Mouse (Mus musculus) frontal cortex, adult 2 months (tissue): ENCODE measurements around the gene Trpm3. TPM values are rescaled to one million over a fixed set of nuclear protein-coding genes. Genes with fewer than 3 reads are reported as not detected.
"Not testable (repeated sequence)": the region's sequence is repeated elsewhere in the genome, so short reads cannot be mapped to it uniquely, and the experiment has no call there.

Experiments
- DNase-seq, 2 experiments: peaks; one replicate each; pipeline ENCODE4 v3.0.0; 2022; ENCODE audit warnings: low spot score in 1 of 2; ENCODE audit errors: extremely low spot score in 1 of 2
- polyA plus RNA-seq: library from polyadenylated mRNA; depleted of rRNA; stranded (reverse); fragments of >200 nt; gene quantifications from 2 replicates; pipeline ENCODE4 v1.2.3, GENCODE M21; 2012

Trpm3 gene
- polyA plus RNA-seq, 1 experiment: 17.2 TPM

DNA sequence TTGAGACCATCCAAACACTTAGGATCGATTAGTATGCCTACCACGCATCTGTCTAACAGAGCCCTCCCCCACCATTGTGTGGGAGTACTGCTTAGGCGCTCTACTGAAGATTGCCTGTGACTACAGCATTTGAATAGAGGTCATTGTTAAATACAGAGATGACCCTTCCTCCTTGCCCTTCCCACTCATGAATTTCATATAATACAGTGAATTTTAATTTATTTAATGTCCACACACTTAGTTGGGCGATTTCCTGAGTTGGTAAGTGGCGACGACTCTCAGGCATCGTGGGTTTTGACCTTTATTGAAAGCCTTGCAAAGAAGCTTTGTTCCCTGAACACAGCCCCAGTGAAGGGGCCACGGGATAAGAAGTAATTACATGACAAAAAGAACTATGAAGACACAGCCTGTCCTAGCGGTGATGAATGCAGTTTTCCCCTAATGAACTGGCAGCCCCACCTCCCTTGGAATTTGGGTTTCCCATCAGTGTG lies 684.7 kb downstream of the Trpm3 start:
- DNase-seq: no peak

DNA sequence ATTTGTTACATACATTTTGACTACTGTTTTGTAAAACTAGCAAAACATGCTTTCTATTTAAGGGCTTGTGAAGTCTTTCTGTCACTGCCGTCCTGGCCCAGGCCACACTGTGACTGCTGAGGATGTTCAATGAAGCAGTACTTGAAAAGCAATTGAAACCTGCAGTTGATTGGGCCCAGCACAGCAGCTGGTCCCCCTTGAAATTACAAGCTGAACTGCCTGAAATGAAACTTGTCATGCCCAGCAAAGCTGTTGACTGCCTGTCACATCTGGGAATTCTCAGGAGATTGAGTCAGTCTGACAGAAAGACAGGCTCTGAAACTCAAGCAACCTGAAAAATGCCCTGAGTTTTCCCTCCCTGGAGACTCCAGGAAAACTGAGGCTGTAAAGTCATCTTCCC lies 687.0 kb downstream of the Trpm3 start:
- DNase-seq: no peak

DNA sequence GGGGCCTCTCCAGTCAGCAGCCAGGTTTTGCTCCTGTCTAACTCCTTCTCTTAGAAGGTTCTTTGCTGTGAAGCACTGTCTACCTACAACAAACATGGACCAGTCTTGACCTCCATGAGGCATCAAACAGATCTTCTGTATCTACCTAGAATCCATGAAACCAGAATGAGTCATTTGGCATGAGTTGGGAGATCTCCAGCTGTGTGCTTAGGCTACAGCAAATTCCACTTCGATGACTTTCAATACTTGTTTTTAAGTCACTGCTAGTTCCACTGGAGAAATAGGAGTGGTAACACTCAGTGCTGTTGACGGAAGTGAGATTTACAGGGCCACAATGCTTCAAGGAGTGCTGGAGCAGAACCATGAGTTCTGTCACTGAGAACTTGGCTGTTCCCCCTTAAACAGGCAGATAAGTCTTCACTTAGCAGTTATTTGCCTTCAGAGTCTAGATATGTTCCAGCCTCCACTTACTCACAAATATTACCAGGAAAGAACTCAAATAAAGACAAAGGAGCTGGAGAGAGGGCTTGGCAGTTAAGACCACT lies 689.4 kb downstream of the Trpm3 start:
- DNase-seq: no peak

DNA sequence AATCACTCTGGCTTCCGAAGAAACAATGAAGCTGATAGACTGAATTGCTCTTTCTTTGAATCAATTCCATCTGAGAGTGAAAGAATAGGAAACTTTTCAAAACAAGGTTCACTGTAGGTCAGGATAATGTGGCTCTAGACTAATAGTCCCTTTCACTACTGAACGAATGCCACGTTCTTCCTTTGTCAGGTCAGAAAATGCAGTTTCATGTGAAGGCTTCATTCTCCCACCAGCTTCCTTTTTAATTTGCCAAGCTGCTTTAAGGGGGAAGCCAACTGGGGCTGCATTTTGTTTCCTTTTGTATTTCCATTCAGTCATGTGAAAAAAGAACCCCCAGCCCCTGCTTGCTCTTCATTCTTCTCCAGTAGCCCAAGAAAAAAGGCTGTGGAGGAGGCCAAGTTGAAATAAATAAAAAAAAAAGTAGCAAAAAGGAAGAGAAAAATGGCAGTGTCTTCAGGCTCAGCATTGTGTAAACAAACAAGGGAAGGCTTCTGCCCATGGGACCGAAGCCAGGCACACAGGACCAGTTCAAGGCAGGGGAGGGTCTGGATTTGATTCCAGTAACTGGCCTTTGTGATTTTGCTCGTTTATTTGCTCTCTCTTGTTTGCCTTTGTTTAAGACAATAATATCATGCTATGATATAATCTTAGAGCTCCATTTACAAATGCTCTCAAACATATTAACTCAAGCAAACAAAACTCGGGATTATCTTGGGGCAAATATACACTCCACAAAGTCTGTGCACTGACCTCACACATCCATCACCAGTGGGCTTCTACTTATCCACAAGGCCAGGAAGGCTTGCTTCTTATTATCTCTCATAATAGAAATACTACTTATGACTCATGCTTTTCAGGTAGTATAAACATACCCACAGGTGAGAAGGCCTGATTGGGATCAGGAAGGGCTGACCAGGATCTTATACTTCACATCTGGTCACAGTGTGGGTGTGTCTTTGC lies 702.5 kb downstream of the Trpm3 start:
- DNase-seq: no peak

DNA sequence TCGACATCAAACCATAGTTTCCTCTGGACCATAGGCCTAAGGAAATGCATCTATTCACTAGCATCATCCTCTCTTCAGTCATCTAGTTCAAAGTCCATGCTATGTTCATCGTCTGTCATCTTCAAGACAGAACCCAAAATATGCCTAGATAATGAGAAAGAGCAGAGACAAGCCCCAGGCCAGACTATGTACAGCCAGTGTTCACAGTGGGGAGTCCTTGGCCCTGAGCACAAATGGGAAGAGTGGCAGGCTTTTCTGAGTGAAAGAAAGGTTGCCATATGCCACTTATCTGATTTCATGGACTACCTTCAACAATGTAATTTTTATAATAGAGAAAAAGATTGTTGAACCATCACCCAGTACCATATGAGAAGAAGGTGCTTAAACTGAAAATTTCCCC lies 703.9 kb downstream of the Trpm3 start:
- no peak for DNase-seq

DNA sequence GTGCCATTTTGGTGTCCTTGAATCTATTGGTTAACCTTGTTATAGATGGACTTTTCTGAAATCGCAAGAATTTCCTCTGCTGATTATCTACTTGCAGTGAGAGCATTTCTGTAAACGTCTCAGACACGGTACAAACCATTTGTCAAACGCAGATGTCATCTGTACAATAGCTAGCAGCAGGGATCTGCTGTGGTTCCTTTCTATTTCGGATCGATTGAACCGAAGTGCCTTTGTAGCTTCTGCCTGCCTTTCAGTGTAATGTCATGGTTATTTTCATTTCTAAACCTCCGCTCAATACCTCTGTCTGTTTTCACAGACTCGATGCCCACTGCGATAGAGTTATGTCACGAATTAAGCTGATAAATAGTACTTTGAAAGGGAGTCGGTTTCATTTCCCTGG lies 708.9 kb downstream of the Trpm3 start:
- no peak for DNase-seq

DNA sequence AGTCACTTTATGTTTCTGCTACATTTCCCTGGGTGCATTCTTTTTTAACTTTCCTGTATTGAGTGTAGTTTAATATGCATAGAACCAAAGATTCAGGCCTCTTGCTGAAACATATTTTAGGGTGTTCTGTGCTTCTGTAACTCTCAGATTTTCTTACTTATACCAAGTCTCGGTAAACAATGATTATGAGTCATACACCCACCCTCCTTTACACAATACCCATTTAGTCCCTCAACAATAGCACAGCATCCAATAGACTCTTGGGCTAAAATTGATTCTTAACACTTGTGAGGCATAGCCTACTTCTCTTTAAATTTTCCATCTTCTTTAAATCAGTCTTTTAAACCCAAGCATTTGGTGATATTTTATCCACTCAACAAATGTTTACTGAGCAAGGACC lies 709.4 kb downstream of the Trpm3 start:
- no peak for DNase-seq

DNA sequence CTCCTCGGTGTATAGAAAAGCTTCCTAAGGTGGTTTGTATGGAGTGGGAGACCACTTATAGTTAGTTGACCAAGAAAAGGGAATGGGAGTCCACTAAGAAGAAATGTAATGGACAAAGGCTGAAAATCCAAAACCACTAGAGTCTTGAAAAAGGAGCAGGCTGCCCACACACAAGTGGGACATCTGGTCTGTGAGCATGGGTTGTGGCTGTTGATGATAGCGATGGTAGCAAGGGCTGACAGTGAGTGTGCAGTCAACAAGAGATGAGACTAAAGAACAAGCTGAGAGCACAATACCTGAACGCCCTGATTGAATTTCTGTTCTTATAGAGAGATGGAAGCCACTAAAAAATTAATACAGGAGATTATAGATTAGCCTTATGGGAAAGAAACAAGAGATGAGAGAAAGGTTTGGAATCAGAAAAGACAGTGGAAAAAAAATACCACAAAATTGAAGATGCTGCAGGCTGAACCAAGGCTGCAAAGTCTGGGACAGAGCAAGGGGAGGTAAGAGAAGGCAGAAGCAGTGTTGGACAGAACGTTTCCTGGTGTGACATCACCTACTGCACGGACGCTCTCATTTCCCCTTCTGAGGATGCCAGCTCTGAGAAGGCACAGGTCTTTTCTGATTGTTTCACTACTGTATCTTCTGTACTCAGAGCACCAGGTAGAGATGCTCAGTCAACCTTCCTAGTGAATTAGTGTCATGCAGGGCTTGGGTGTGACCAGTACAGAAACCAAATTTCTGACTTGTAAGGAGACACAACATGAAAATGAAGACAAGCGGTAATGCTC lies 710.1 kb downstream of the Trpm3 start:
- no peak for DNase-seq

DNA sequence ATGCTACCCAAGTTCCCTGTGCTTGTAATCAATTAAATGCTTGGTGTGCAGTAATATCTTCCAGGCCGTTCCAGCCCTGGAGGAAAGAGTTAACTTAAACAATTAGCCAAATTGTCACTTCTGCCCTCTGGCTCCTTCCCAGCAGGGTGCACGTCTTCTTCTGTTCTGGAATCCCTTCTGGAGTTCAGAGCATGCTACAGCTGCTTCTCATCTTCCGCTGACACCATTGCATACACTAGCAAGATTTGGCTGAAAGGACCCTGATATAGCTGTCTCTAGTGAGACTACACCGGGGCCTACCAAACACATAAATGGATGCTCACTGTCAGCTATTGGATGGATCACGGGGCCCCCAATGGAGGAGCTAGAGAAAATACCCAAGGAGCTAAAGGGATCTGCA lies 712.6 kb downstream of the Trpm3 start:
- DNase-seq: not testable (repeated sequence)

DNA sequence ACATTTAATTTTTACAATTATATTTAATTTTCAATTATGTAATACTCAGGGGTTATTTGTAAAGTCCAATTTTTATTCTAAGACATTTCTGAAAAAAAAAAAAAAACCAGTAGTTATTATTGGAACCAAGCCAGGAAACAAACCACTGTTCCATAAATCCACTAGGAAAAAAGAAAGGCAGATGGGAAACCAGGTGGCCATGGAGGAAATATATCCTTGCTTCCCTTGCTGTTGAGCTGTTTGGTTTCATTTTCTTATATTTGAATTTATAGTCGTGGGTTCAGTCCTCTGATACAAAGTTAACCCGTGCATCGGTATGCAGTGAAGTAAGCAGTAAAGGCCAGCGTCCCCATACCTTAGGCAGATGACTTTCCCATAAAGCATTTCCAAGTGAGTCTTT lies 720.8 kb downstream of the Trpm3 start:
- no peak for DNase-seq

DNA sequence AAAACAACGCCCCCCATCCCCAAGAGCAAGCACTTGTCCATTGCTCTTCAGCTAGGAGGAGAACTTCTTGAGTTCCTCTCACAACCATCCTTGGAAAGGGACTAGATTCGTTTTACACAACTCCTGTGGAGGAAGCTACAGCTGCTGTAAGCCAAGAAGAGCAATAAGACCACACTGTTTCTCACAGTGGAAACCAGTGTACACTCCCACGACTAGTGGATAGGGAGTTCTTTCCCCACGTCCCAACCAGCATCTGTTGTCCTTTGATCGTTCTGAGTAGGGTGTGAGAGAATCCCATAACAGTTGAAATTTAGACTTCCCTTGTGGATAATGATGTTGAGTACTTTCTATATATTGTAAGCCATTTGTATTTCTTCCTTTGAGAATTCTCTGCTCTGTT lies 728.6 kb downstream of the Trpm3 start:
- DNase-seq: peak; percentile 15 to 36

DNA sequence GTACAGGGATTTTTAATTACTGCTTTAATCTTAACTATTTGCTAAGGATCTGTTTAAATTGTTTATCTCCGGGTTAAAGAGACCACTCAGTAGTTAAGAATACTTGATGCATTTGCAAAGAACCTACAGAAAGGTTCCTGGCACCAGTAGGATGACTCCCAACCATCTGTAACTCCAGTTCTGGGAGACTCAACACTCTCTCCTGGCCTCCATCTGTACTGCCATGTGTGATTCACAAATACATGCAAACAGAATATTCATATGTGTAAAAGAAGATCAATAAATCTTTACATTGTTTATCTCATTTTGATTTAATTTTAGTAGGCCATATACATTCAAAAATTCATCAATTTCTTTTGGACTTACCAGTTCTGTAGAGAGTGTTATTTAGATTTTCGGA lies 731.0 kb downstream of the Trpm3 start:
- no peak for DNase-seq

DNA sequence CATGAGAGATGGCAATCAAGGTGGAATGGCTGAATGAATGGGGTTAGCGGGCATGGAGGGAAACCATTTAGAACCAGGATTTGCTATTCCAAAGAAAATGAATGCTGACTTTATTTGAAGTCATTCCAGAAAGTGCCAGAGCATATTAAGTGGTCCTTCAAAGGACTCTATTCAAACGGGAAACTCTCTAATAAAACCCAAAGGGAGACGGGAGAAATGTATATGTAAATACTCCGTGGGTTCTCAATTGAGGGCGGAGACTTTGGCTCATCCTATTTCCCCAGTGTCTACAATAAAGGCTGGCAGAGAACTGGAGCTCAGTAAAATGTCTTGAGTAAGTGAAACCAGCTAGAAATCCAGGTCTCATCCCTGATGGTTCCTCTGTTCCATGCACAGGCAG lies 733.6 kb downstream of the Trpm3 start:
- DNase-seq: no peak

DNA sequence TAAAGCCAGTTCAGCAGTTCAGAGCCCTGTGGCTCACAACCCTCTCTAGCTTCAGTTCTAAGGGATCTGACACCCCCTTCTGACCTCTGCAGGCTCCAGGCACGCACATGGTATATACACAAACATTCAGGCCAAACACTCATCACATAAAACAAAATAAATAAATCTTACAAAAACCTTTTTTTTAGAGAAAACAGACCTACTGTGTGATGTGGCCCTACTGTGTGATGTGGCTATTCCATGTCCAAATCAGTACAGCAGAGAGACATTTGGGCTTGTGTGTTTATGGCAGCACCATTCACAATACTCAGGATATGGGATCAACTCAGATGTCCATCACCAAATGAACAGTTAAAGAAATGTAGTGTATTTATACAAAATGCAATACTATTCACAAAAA lies 741.4 kb downstream of the Trpm3 start:
- DNase-seq: no peak

DNA sequence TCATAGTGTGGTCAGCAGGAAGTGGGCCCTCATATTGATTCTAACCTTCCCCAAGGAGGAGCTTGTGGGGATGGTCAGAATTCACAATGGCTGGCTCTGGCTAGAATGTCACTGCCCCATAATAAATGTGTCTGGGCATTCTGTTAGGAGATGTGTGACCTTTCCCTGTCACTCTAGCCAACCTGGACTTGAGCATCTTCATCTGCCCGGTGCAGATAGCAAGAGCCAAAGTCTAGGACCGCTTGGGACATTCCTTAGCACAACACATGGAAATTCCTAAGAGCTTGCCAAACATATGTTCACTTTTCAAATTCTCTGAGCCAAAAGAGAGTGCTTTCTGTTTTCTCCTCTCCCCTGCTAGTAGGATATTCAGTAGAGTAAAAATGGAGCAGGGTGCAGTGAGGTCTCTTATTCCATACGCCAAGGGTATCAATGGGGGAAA lies 743.8 kb downstream of the Trpm3 start:
- peak in 1 of 2 experiments; percentile 47 for DNase-seq

DNA sequence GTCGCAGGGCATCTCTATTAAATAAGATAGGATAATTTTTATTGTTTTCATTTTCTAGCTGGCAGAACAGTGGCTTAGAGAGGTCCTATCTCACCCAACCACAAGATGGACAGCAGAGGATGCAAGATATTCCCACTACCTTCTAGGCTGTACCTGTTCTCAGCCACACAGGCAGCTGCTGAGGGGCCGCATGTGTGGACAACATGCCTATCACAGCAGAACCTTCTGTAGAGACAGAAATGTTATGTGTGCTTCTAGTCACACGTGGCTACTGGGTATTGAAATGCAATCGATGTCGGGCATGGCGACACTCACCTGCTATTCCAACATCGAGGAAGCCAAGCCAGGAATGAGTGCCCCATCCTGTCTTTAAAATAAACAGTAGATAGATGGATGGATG lies 744.3 kb downstream of the Trpm3 start:
- no peak for DNase-seq

DNA sequence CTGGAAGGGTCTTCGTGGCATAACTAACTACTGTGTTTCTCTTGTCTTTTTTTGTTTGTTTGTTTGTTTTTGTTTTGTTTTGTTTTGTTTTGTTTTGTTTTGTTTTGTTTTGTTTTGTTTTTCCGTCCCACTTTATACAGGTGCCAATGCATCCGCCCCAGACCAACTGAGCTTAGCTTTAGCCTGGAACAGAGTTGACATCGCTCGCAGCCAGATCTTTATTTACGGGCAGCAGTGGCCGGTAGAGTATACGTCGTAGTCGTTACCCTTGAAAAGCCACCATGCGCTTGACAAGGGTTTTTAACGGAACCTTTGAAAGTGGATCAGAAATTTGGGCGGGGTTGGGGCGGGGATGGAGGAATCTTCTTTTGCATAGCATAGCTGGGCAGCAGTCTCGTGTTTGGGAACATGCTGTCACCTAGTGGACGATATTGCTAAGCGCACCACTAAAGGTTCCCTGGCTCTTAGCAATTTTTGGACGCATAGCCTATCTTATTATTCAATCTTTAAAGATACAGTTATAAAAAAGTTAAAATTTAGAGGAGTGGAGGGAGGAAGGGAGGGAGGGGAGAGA lies 745.0 kb downstream of the Trpm3 start:
- peak; percentile 55 to 84 for DNase-seq

DNA sequence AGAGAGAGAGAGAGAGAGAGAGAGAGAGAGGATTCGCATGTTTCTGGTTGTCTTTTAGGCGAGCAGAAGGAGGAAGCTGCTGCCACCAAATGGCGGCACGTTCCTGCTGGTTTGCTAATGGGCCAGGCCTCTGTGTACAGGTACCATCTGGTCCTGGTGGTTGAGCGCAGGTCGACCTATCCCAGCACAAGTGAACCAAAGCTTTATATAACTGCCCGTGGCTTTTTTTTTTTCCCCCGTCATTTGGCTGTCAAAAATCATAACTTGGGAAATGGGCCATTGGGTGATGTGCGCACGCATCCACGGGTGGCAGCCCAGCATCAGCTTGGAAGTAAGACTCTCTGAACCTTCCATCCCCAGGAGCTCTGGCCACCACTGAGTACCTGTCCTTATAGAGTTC lies 745.5 kb downstream of the Trpm3 start:
- DNase-seq: peak; percentile 19 to 48

DNA sequence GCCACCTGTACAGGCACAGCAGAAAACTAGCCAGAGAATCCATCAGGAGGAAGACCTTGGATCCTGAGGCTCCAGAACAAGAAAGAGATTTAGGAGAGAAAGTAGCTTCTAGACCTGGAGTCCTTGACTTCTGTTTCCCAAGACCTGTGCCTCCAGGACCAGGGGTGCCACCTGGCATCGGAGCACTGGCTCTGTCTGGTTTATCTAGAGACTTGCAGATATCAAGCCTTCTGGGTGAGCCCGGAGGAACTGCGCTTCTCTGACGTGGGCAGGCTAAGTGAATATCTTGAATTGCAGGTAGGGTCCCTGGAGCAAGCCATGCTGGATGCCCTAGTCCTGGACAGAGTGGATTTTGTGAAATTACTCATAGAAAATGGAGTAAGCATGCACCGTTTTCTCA lies 746.2 kb downstream of the Trpm3 start:
- DNase-seq: no peak

DNA sequence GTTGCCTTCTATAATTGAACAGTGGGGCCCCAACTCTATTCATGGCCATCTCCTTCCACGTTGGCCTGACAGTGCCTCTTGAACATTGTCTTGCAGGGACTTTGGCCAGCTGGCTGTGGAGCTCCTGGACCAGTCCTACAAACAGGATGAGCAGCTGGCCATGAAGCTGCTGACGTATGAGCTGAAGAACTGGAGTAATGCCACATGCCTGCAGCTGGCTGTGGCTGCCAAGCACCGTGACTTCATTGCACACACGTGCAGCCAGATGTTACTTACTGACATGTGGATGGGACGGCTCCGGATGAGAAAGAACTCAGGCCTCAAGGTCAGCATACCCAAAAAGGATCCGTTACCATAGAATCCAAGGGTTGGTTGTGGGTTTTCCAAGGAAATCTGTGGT lies 763.0 kb downstream of the Trpm3 start:
- no peak for DNase-seq

DNA sequence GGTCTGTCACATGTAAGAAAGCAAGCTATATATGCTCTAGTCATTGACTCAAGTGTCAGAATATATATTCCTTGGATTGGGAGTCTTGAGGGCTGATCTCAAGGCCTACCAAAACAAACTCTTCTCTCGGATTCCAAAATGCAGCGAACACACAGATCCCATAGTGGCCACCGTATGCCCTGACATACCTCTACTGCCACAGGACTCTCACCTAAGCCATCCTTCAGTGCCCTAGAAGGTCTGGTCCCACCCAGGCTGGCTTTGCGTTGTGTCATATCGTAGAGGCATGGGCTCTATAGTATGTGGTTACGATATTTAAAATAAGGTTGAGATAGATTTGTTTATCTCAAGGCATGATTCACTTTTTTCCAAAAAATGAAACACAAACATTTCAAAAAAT lies 763.5 kb downstream of the Trpm3 start:
- no peak for DNase-seq
